Mouse (Mus musculus) spleen, postnatal 0 days (tissue): ENCODE measurements around the gene Calhm3. TPM values are rescaled to one million over a fixed set of nuclear protein-coding genes. Genes with fewer than 3 reads are reported as not detected.

Experiments
- polyA plus RNA-seq: library from polyadenylated mRNA; unstranded; fragments of >200 nt; fragmentation: Nextera tagmentation; extraction: Ambion mirVana; gene quantifications from 2 replicates; pipeline ENCODE4 v1.2.1, GENCODE M21; 2015

The Calhm3 gene
- polyA plus RNA-seq = not detected in 2 replicates

DNA sequence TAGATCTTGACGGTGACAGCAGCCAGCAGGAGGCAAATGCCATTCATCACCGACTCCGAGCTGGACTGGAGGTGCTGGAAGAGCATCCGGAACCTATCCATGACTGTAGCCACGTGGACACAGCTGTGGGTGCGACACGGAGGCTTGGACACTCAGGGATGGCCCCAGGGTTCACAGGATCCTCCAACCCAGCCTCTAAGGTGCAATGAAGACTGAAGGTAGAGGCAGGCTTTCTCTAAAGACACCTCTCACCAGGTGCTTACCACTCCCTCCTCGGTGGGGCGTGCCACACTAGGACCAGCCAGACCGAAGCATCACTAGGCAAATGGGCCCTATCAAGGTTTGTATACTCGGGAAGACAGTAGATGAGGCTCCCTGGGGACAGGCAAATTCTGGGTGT, at the start of gene Calhm3:
TSS of gene Calhm3 (minus strand) at position 101 of the 400 bp plus-strand sequence.

GRCm38 (mm10) chr19:47178431-47179271, 21.1 kb upstream of the Calhm3 start, which contains the start of gene Neurl1a:
Gene Neurl1a (plus strand): TSS chr19:47178820.

DNA sequence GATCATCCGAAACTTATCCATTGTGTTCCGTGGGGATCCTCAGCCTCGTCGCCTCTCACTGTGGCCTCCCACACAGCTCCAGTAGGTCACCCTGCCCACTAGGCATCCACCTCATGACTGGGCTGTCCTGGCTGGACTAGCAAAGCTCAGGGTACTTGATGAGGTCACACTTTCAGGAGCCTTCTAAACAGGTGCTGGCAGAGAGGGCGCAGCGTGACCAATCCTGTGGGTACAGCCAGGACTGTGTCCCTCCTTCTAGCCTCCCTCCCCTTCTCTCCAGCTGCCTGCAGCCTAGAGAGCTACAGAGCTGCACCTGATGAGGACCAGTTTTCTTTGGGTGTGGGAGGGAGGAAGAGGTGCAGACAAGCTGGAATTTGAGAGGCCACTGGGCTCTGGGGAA, 13.4 kb downstream of the Calhm3 start, which contains the start of gene Calhm1:
TSS of gene Calhm1 (minus strand) at position 101 of the 400 bp plus-strand sequence.

GRCm38 (mm10) chr19:47137771-47138421, 19.7 kb downstream of the Calhm3 start, which contains the start of gene Calhm2:
Gene Calhm2 (minus strand): TSS chr19:47138294.

Other genes with a start within 250 kb of the Calhm3 start
- gene Ina, start 143.1 kb downstream of the Calhm3 start, polyA plus RNA-seq = not detected in 2 replicates
- gene Nt5c2, start 142.6 kb downstream of the Calhm3 start, polyA plus RNA-seq = 72.4 and 77.8 TPM in 2 replicates
- gene Pcgf6, start 106.9 kb downstream of the Calhm3 start, polyA plus RNA-seq = 10.7 and 11.0 TPM in 2 replicates
- 5.3 and 6.0 TPM in 2 replicates for gene Taf5, start 90.0 kb downstream of the Calhm3 start, polyA plus RNA-seq
- 862 and 952 TPM in 2 replicates for gene Usmg5, start 67.1 kb downstream of the Calhm3 start, polyA plus RNA-seq
- 7.0 and 7.4 TPM in 2 replicates for gene Pdcd11, start 67.0 kb downstream of the Calhm3 start, polyA plus RNA-seq
- 4.7 and 5.6 TPM in 2 replicates for gene Calhm2, start 19.5 kb downstream of the Calhm3 start, polyA plus RNA-seq
- not detected in 2 replicates for gene Calhm1, start 13.5 kb downstream of the Calhm3 start, polyA plus RNA-seq
- gene Neurl1a, start 21.1 kb upstream of the Calhm3 start, polyA plus RNA-seq = 0.96 and 1.4 TPM in 2 replicates